ENCODE assay signal across 8 mouse cellular contexts in genomic region chr11:88164801-88165377, GRCm38 (mm10). TPM values are rescaled to one million over a fixed set of nuclear protein-coding genes. Genes with fewer than 3 reads are reported as not detected.
DNase-seq lines count a peak whose midpoint lies in the region; ATAC-seq and TF ChIP-seq lines count a peak whose summit lies in the region.

No protein-coding gene starts in this region.

- no peaks in the 10 kb centered on the region for H3K9me3 ChIP-seq in MEL (replicated peaks; ENCODE audit: insufficient read depth, low read length)
- H3K9me3 ChIP-seq in embryonic facial prominence, embryonic 14.5 days (ENCODE audit: control insufficient read depth, low read length), result no peaks in the 10 kb centered on the region
- H3K9me3 ChIP-seq in limb, embryonic 12.5 days, result no peaks in the 10 kb centered on the region

- WGBS in embryonic facial prominence, embryonic 14.5 days, result 12% methylated on average over 12 of the region's 15 CpGs
- 11% methylated on average over 15 of the region's 15 CpGs for WGBS in limb, embryonic 12.5 days

- H3K4me2 ChIP-seq in embryonic facial prominence, embryonic 14.5 days (ENCODE audit: low read depth, low read length), result peak overlapping the region; percentile 13; the same call in 1 of the 2 replicates
- H3K4me2 ChIP-seq in limb, embryonic 12.5 days, result peak overlapping the region; percentile 35

- H3K9ac ChIP-seq in MEL (ENCODE audit: control insufficient read depth, low read depth, low read length, poor library complexity, severe bottlenecking), result peak overlapping the region; percentile 34
- 0 out of 2 replicates have a peak overlapping the region, but pooled peaks have one; percentile 17 for H3K9ac ChIP-seq in embryonic facial prominence, embryonic 14.5 days (ENCODE audit: low read depth, low read length)
- H3K9ac ChIP-seq in limb, embryonic 12.5 days (replicated peaks), result no peak overlapping the region; the same call in 1 of the 2 replicates

- no peak for TF ChIP-seq EP300 in MEL (IDR thresholded peaks at IDR 0.05; ENCODE audit: low read depth in 1 of 2, low read length in 2 of 2)

- H3K36me3 ChIP-seq in MEL (ENCODE audit: control insufficient read depth in 1 of 2, insufficient read depth in 2 of 2, low read length in 2 of 2), result peaks cover 0 to 4% of the 10 kb centered on the region in 2 experiments; a peak in 2 of 4 replicates
- H3K36me3 ChIP-seq in embryonic facial prominence, embryonic 14.5 days (ENCODE audit: control insufficient read depth, insufficient read depth, low read length), result peaks cover 2% of the 10 kb centered on the region; the same call in 1 of the 2 replicates
- H3K36me3 ChIP-seq in limb, embryonic 12.5 days, result no peaks in the 10 kb centered on the region
- no peaks in the 10 kb centered on the region for H3K36me3 ChIP-seq in splenic B cell, adult 2 months (ENCODE audit: control insufficient read depth, insufficient read depth, low read length, poor library complexity, severe bottlenecking)

- peak; percentile 32; the same call in 1 of the 2 replicates for ATAC-seq in embryonic facial prominence, embryonic 14.5 days (ENCODE audit: low read depth)
- no peak for ATAC-seq in limb, embryonic 12.5 days (ENCODE audit: insufficient number of reproducible peaks, insufficient read depth, low FRiP score, low TSS enrichment, low read depth)
- no peak for ATAC-seq in CD4-positive, CD25-positive, alpha-beta regulatory T cell, adult 4 months

- peaks cover 0 to 19% of the 10 kb centered on the region in 2 experiments; a peak in 3 of 4 replicates for H3K4me1 ChIP-seq in MEL (ENCODE audit: control insufficient read depth in 1 of 2, insufficient read depth in 2 of 2, low read length in 2 of 2)
- peaks cover 45% of the 10 kb centered on the region for H3K4me1 ChIP-seq in embryonic facial prominence, embryonic 14.5 days (ENCODE audit: control insufficient read depth, insufficient read depth, low read length)
- peaks cover 56% of the 10 kb centered on the region for H3K4me1 ChIP-seq in limb, embryonic 12.5 days (replicated peaks)

- intact Hi-C loops in heart, postnatal 14 days (cut with DNase I), result loop anchor here (2.0 to 5.0 kb wide), 2 partner anchors 16 to 68 kb away; partner anchors contain the start of gene Cuedc1

- TF ChIP-seq CTCF in MEL (IDR thresholded peaks at IDR 0.05 in 2 of 3, conservative IDR thresholded peaks at IDR 0.05 in 1 of 3; ENCODE audit: control insufficient read depth in 1 of 3, insufficient read depth in 1 of 3, low read depth in 2 of 3, low read length in 3 of 3, poor library complexity in 1 of 3, severe bottlenecking in 1 of 3), result no peak

- peak overlapping the region; percentile 51 for H3K27ac ChIP-seq in MEL (ENCODE audit: control insufficient read depth, low read depth, low read length)
- H3K27ac ChIP-seq in embryonic facial prominence, embryonic 14.5 days (replicated peaks; ENCODE audit: low read depth, low read length), result peak overlapping the region; percentile 72
- peak overlapping the region; percentile 78 for H3K27ac ChIP-seq in limb, embryonic 12.5 days

- peak overlapping the region; percentile 51 to 55 for H3K4me3 ChIP-seq in MEL (ENCODE audit: control insufficient read depth in 1 of 2, insufficient read depth in 1 of 2, low read depth in 2 of 2, low read length in 2 of 2)
- H3K4me3 ChIP-seq in embryonic facial prominence, embryonic 14.5 days (ENCODE audit: low read depth, low read length), result no peak overlapping the region
- H3K4me3 ChIP-seq in limb, embryonic 12.5 days (replicated peaks), result no peak overlapping the region

- TF ChIP-seq POLR2A in MEL (IDR thresholded peaks at IDR 0.05; ENCODE audit: control insufficient read depth in 1 of 2, insufficient read depth in 1 of 2, low read depth in 1 of 2, low read length in 2 of 2, poor library complexity in 1 of 2), result no peak

- DNase-seq in MEL (ENCODE audit: low read depth, low spot score), result peak; percentile 61
- DNase-seq in adrenal gland, adult 18-20 months (ENCODE audit: low spot score in 2 of 2), result peak; percentile 78 to 85
- peak; percentile 81 for DNase-seq in embryonic facial prominence, embryonic 14.5 days (ENCODE audit: low spot score)
- DNase-seq in heart, postnatal 14 days, result peak; percentile 76 to 84
- peak; percentile 36 for DNase-seq in splenic B cell, adult 2 months (ENCODE audit: low read depth, low spot score)
- no peak for DNase-seq in spleen, postnatal 10 days (ENCODE audit: low spot score in 2 of 2)

- no peaks in the 10 kb centered on the region; the same call in 1 of the 2 replicates for H3K79me2 ChIP-seq in MEL (ENCODE audit: control insufficient read depth, insufficient read depth, low read length, poor library complexity)

- no peaks in the 10 kb centered on the region for H3K27me3 ChIP-seq in MEL (ENCODE audit: control insufficient read depth in 1 of 2, insufficient read depth in 2 of 2, low read length in 2 of 2)
- H3K27me3 ChIP-seq in embryonic facial prominence, embryonic 14.5 days (replicated peaks; ENCODE audit: control insufficient read depth, insufficient read depth, low read length), result no peaks in the 10 kb centered on the region
- H3K27me3 ChIP-seq in limb, embryonic 12.5 days, result peaks cover 20% of the 10 kb centered on the region
- H3K27me3 ChIP-seq in splenic B cell, adult 2 months (ENCODE audit: control insufficient read depth, insufficient read depth, low read length, poor library complexity, severe bottlenecking), result no peaks in the 10 kb centered on the region

- TF ChIP-seq RAD21 in MEL (IDR thresholded peaks at IDR 0.05; ENCODE audit: low read depth, low read length), result no peak

TF ChIP-seq in MEL, 35 proteins besides CTCF, POLR2A, EP300 and RAD21:
- no peak for TF ChIP-seq JUND (IDR thresholded peaks at IDR 0.05; ENCODE audit: low read depth, low read length)
- no peak for TF ChIP-seq SMC3 (IDR thresholded peaks at IDR 0.05; ENCODE audit: low read depth, low read length)
- no peak for TF ChIP-seq MAFK (IDR thresholded peaks at IDR 0.05; ENCODE audit: borderline replicate concordance, low read depth, low read length)
- TF ChIP-seq MYB (IDR thresholded peaks at IDR 0.05; ENCODE audit: low read depth, low read length), result 0 out of 2 replicates have a peak, but pooled peaks have one; percentile 2
- TF ChIP-seq ZC3H11A (IDR thresholded peaks at IDR 0.05; ENCODE audit: low read depth, low read length), result no peak
- TF ChIP-seq TBP (IDR thresholded peaks at IDR 0.05; ENCODE audit: low read depth, low read length), result no peak
- TF ChIP-seq POLR2AphosphoS5 (IDR thresholded peaks at IDR 0.05; ENCODE audit: borderline replicate concordance, low read depth, low read length), result no peak
- TF ChIP-seq USF1 (IDR thresholded peaks at IDR 0.05; ENCODE audit: low read depth, low read length), result no peak
- peak; percentile 24; the same call in 1 of the 2 replicates for TF ChIP-seq NELFE (IDR thresholded peaks at IDR 0.05; ENCODE audit: low read depth, low read length)
- no peak for TF ChIP-seq TCF12 (IDR thresholded peaks at IDR 0.05; ENCODE audit: low read depth, low read length)
- TF ChIP-seq SIN3A (IDR thresholded peaks at IDR 0.05; ENCODE audit: low read length), result no peak
- TF ChIP-seq USF2 (IDR thresholded peaks at IDR 0.05; ENCODE audit: borderline replicate concordance in 1 of 2, insufficient read depth in 1 of 2, low read depth in 1 of 2, low read length in 2 of 2), result no peak
- no peak for TF ChIP-seq ELF1 (IDR thresholded peaks at IDR 0.05; ENCODE audit: low read depth, low read length)
- TF ChIP-seq TAL1 (IDR thresholded peaks at IDR 0.05; ENCODE audit: low read length), result no peak
- no peak for TF ChIP-seq GABPA (IDR thresholded peaks at IDR 0.05; ENCODE audit: low read depth, low read length)
- TF ChIP-seq ZMIZ1 (IDR thresholded peaks at IDR 0.05; ENCODE audit: low read depth, low read length), result no peak
- TF ChIP-seq MYC (IDR thresholded peaks at IDR 0.05; ENCODE audit: low read depth, low read length), result 0 out of 2 replicates have a peak, but pooled peaks have one; percentile 14
- peak; percentile 36; the same call in 1 of the 2 replicates for TF ChIP-seq MAX (IDR thresholded peaks at IDR 0.05; ENCODE audit: low read length)
- TF ChIP-seq BHLHE40 (IDR thresholded peaks at IDR 0.05; ENCODE audit: borderline replicate concordance, low read depth, low read length), result no peak
- no peak for TF ChIP-seq NRF1 (IDR thresholded peaks at IDR 0.05; ENCODE audit: insufficient read depth, low read depth, low read length, poor library complexity, severe bottlenecking)
- no peak for TF ChIP-seq E2F4 (IDR thresholded peaks at IDR 0.05; ENCODE audit: borderline replicate concordance, low read depth, low read length)
- TF ChIP-seq MXI1 (IDR thresholded peaks at IDR 0.05; ENCODE audit: low read depth, low read length), result no peak
- TF ChIP-seq CHD2 (IDR thresholded peaks at IDR 0.05; ENCODE audit: low read length), result no peak
- TF ChIP-seq GATA1 (IDR thresholded peaks at IDR 0.05; ENCODE audit: low read depth, low read length), result no peak
- TF ChIP-seq HCFC1 (IDR thresholded peaks at IDR 0.05; ENCODE audit: low read depth, low read length), result no peak
- TF ChIP-seq ZKSCAN1 (IDR thresholded peaks at IDR 0.05; ENCODE audit: low read depth, low read length), result no peak
- TF ChIP-seq ETS1 (IDR thresholded peaks at IDR 0.05; ENCODE audit: low read depth, low read length), result no peak
- TF ChIP-seq MAZ (IDR thresholded peaks at IDR 0.05; ENCODE audit: low read depth, low read length), result no peak

RNA-seq across cellular contexts. Expression of gene Mrps23, which starts 39.3 kb away (rescaled TPM):
- total RNA-seq in MEL (2012; rRNA removed), result 362 and 381 TPM in 2 replicates
- 100 to 1,000 TPM in 1 of 2 experiments, not detected in 1; 190 TPM for polyA plus RNA-seq in MEL (2012; ENCODE audit: insufficient read depth in 1 of 2, insufficient read length in 2 of 2, low read depth in 1 of 2, low replicate concordance in 2 of 2, missing spikeins in 1 of 2)
- total RNA-seq in adrenal gland, adult 18-20 months (2021), result 100 to 1,000 TPM; 173 to 206 TPM
- 55.6 and 59.4 TPM in 2 replicates for polyA plus RNA-seq in embryonic facial prominence, embryonic 14.5 days (2014; fragmentation: Nextera tagmentation; extraction: Ambion mirVana)
- total RNA-seq in heart, postnatal 14 days (2021), result 100 to 1,000 TPM; 226 to 277 TPM
- 53.2 and 59.5 TPM in 2 replicates for polyA plus RNA-seq in limb, embryonic 12.5 days (2016; fragmentation: Nextera tagmentation; extraction: Ambion mirVana)
- polyA plus RNA-seq in CD4-positive, CD25-positive, alpha-beta regulatory T cell, adult 4 months (2017; shearing (Covaris generic)), result 100 to 1,000 TPM in 1 of 2 experiments, 10 to 100 TPM in 1; 79.7 to 103 TPM

Comparison
In these comparisons a context has a peak if more than half of its experiments do, and no peak if none do; other contexts are left out.
1. DNase-seq: peak in MEL (single experiment), adrenal gland, adult 18-20 months (2 of 2), embryonic facial prominence, embryonic 14.5 days (single experiment), heart, postnatal 14 days (2 of 2) and splenic B cell, adult 2 months (single experiment); none in spleen, postnatal 10 days (0 of 2).
2. H3K4me3 ChIP-seq: peak in MEL (2 of 2); none in embryonic facial prominence, embryonic 14.5 days (single experiment) and limb, embryonic 12.5 days (single experiment).
3. Peak in every context shown above with its lines, with median percentiles within 50 percentile points of each other: H3K27ac ChIP-seq.